Mouse (Mus musculus) midbrain, postnatal 0 days (tissue): ENCODE measurements around the gene Smim11. TPM values are rescaled to one million over a fixed set of nuclear protein-coding genes. Genes with fewer than 3 reads are reported as not detected.

Source experiments
- ATAC-seq: fragments of 200-750 bp; cut with Nextera tagmentation; 2 replicates; pipeline ENCODE4 v1.8.0; 2017; ENCODE audit warnings: moderate number of reproducible peaks, mild to moderate bottlenecking, moderate TSS enrichment, moderate library complexity; ENCODE audit not compliant: low FRiP score
- DNase-seq: peaks from one replicate; pipeline ENCODE4 v3.0.0-alpha.2; 2015; ENCODE audit warnings: low spot score
- H3K27ac ChIP-seq: fragments of 300-500 bp; sonication (generic); 2 replicates; pipeline ENCODE4 v1.5.1; 2014; ENCODE audit warnings: low read depth, mild to moderate bottlenecking, low read length, mixed read lengths
- H3K27me3 ChIP-seq: fragments of 300-500 bp; sonication (generic); 2 replicates; pipeline ENCODE4 v1.6.1; 2014; ENCODE audit warnings: low read length, control low read depth, mixed read lengths; ENCODE audit not compliant: insufficient read depth
- H3K36me3 ChIP-seq: fragments of 300-500 bp; sonication (generic); 2 replicates; pipeline ENCODE4 v1.6.1; 2014; ENCODE audit warnings: low read length, control low read depth, mixed read lengths; ENCODE audit not compliant: insufficient read depth
- H3K4me1 ChIP-seq: fragments of 300-500 bp; sonication (generic); 2 replicates; pipeline ENCODE4 v1.6.1; 2014; ENCODE audit warnings: mild to moderate bottlenecking, control low read depth, antibody characterized with exemption, low read length, mixed read lengths; ENCODE audit not compliant: insufficient read depth
- H3K4me2 ChIP-seq: fragments of 300-500 bp; sonication (generic); 2 replicates; pipeline ENCODE4 v1.6.1; 2014; ENCODE audit warnings: low read depth, mild to moderate bottlenecking, low read length, mixed read lengths; ENCODE audit not compliant: poor library complexity, severe bottlenecking
- H3K4me3 ChIP-seq: fragments of 300-500 bp; sonication (generic); 2 replicates; pipeline ENCODE4 v1.5.1; 2014; ENCODE audit warnings: low read depth, mild to moderate bottlenecking, low read length, moderate library complexity
- H3K9ac ChIP-seq: fragments of 300-500 bp; sonication (generic); replicated peaks from 2 replicates; pipeline ENCODE4 v1.6.1; 2014; ENCODE audit warnings: mild to moderate bottlenecking, low read length, moderate library complexity, mixed read lengths; ENCODE audit not compliant: poor library complexity, severe bottlenecking
- H3K9me3 ChIP-seq: fragments of 300-500 bp; sonication (generic); 2 replicates; pipeline ENCODE4 v1.6.1; 2016; ENCODE audit warnings: low read length, control low read depth
- CTCF ChIP-seq: IDR thresholded peaks from 2 replicates; pipeline ENCODE4 v1.5.1; 2016; ENCODE audit warnings: antibody characterized with exemption, mild to moderate bottlenecking
- WGBS: fragments of 180-500 bp; shearing (Covaris S2); extraction: QIAGEN DNeasy Blood & Tissue Kit; methylation state at CpG from one replicate; pipeline ENCODE4 v1.1.7; 2014; 5-methylcytosine and 5-hydroxymethylcytosine counted together
- polyA plus RNA-seq: library from polyadenylated mRNA; unstranded; fragments of >200 nt; fragmentation: Nextera tagmentation; extraction: Ambion mirVana; gene quantifications from 2 replicates; pipeline ENCODE4 v1.2.1, GENCODE M21; 2015
- total RNA-seq: library from RNA; depleted of rRNA; stranded (reverse); fragments of >200 nt; gene quantifications from 2 replicates; pipeline ENCODE4 v1.2.3, GENCODE M21; 2014

Gene Smim11
- total and polyA plus RNA-seq, 2 experiments from 2014 or later = 30.2 to 41.6 TPM

DNA sequence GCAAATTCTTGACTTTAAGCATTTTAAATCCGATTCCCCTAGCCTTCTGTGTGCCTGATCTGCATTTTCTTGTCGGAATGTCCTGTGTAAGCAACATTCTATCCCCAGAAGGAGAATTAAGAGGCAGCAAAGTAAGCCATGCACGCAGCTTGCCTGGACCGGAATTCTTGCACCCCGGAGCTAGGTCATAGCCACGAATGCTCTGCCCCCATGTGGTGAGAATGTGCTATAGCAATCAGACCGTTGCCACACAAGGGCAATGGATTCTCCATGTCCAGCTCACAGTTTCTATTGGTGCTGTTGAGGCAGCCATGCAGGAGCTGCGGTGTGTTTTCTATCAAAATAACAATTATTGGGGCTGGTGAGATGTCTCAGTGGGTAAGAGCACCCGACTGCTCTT is 35.2 kb downstream of the Smim11 start:
- peak; percentile 95 for TF ChIP-seq CTCF
- Histone ChIP-seq H3K4me1 (no peaks in the 10 kb centered on the region), H3K9me3 (no peaks in the 10 kb centered on the region), H3K27ac (no peak overlapping the region), H3K4me2 (no peak overlapping the region), H3K4me3 (no peak overlapping the region), H3K9ac (no peak overlapping the region), H3K27me3 (no peaks in the 10 kb centered on the region; the same call in 1 of the 2 replicates), H3K36me3 (no peaks in the 10 kb centered on the region)
- ATAC-seq = peak; percentile 47; the same call in 1 of the 2 replicates
- WGBS = 9% methylated on average over 9 of the region's 9 CpGs
- DNase-seq = peak; percentile 85

DNA sequence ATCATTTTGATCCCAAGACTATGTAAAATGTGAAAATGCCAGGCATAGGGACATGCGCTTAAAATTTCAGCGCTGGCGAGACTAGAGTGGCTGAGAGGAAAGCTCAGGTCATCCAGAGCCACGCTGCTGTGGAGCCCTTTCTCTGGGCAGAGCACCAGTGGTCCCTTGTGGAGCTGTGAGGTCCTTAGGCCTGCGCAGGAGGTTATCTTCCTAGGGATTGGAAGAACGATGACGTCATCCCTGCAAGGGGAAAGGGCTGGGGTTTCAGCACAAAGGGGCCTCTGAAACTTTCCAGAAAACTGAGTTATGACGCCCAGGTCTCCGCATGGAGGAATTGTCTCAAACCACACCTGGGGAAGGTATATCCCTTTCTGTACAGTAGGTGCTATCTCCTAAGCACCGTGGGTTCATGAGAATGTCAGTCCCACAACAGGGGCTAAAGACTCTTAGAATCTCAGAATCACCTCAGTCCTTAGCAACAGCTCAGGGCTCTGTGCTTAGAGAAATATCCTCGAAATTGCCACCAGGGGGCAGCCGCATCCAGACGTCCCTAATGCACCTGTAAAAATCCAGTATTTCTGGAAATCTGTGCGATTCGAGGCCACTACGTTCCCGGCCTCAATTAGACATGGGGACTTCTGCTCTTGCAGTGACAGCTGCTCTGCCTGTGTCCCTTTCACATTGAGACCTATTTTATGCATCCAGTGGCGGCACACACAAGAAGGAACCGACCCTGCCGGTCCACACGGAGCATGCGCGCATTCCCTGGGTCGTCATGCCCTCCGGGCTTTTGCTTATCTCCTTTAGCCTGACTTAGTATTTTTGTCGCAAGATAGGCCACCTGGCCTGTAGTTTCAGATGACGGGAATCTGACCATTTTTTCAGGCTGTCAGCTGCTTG is 39.8 kb downstream of the Smim11 start:
- ATAC-seq = peak; percentile 69

DNA sequence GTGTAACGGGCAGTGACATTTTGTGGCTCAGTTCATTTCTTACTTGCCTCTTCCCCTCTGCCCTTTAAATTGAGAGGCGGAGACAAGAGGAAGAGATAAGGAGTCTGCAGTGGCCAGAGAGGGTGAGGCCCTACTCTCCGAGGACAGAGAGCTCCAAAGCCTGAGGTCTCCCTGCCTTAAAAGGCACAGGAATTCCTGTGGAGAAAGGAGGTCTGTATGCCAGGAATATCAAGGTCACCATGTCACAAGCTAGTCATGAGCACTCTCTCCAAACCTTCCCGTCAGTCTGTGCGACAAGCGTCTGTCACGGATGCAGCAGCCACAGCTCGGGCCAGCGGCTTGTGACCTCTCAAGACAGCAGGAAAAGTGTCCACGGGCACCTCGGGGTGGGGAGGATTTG is 44.1 kb downstream of the Smim11 start:
- H3K27me3 ChIP-seq = no peaks in the 10 kb centered on the region; the same call in 1 of the 2 replicates
- WGBS = 67% methylated on average over 11 of the region's 11 CpGs
- no peaks in the 10 kb centered on the region for H3K36me3 ChIP-seq
- H3K4me3 ChIP-seq = no peak overlapping the region
- DNase-seq (no peak), ATAC-seq (no peak)
- H3K4me1 ChIP-seq = no peaks in the 10 kb centered on the region
- H3K4me2 ChIP-seq = no peak overlapping the region
- H3K9me3 ChIP-seq = no peaks in the 10 kb centered on the region
- H3K27ac ChIP-seq = no peak overlapping the region
- H3K9ac ChIP-seq = no peak overlapping the region
- TF ChIP-seq CTCF = no peak

More for the DNA sequence above, 39.8 kb downstream of the Smim11 start:
- TF ChIP-seq CTCF = peak; percentile 93
- Histone ChIP-seq H3K4me2 (peak overlapping the region; percentile 50), H3K9me3 (no peaks in the 10 kb centered on the region), H3K4me1 (no peaks in the 10 kb centered on the region), H3K27ac (no peak overlapping the region), H3K9ac (0 out of 2 replicates have a peak overlapping the region, but pooled peaks have one; percentile 29), H3K36me3 (no peaks in the 10 kb centered on the region), H3K27me3 (no peaks in the 10 kb centered on the region; the same call in 1 of the 2 replicates), H3K4me3 (peak overlapping the region; percentile 12; the same call in 1 of the 2 replicates)
- peak; percentile 92 for DNase-seq
- 26% methylated on average over 27 of the region's 27 CpGs for WGBS

DNA sequence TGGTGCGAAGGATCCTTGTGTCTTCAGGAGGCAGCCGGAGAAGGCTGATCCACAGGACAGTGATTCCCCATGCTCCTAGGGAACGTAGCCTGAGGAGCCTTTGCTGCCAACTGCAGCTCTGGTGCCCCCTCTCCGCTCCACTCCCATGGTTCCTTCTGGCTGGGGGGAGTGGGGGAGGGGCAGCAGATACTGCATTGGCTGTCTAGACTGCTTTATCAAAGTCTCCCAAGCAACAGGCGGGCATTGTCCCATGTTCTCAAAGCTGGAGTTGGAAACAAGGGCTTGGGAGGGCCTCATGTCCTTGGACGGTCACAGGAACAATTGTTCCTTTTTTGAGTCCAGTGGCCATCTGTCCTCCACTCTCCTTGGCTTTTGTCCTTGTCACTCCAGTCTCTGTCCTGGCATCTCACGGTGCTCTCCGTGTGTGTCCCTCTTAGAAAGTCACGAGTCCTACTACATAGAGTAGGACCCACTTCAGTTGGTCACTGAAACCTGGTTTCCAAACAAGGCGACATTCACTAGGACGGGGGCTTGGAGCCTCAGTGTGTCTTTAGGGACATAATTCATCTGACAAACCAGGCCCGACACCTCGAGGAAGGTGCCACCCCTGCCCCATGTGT is 45.3 kb downstream of the Smim11 start:
- 59% methylated on average over 13 of the region's 13 CpGs for WGBS
- no peak for TF ChIP-seq CTCF
- no peak overlapping the region for H3K4me2 ChIP-seq
- no peaks in the 10 kb centered on the region for H3K4me1 ChIP-seq
- H3K9ac ChIP-seq = no peak overlapping the region
- no peaks in the 10 kb centered on the region for H3K9me3 ChIP-seq
- no peaks in the 10 kb centered on the region for H3K36me3 ChIP-seq
- no peak overlapping the region for H3K4me3 ChIP-seq
- H3K27me3 ChIP-seq = no peaks in the 10 kb centered on the region
- peak; percentile 66 for DNase-seq
- no peak overlapping the region for H3K27ac ChIP-seq
- ATAC-seq = 0 out of 2 replicates have a peak, but pooled peaks have one; percentile 41

DNA sequence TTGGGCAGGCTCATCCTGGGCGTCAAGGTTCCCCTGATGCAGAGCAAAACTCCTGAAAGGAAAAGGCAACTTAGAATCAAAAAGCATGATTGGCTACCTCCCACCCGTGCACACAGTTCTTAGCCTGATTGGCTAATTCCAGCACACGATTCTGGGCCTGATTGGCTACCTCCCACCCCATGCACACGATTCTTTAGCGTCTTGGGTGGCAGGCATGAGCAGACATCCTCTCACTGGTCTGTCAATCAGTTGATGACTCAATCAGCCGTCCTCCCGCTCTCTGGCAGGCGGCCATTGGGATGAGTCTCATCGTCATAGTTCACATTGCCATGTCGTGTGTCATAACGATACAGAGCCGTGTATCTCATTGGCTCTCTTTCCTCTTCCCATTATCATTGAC is 47.9 kb downstream of the Smim11 start:
- no peak overlapping the region for H3K4me2 ChIP-seq
- TF ChIP-seq CTCF = no peak
- no peaks in the 10 kb centered on the region for H3K9me3 ChIP-seq
- 58% methylated on average over 12 of the region's 12 CpGs for WGBS
- no peak overlapping the region for H3K9ac ChIP-seq
- DNase-seq = peak; percentile 81
- no peaks in the 10 kb centered on the region for H3K36me3 ChIP-seq
- H3K4me1 ChIP-seq = no peaks in the 10 kb centered on the region
- no peaks in the 10 kb centered on the region for H3K27me3 ChIP-seq
- no peak overlapping the region for H3K4me3 ChIP-seq
- ATAC-seq = peak; percentile 84; the same call in 1 of the 2 replicates
- no peak overlapping the region for H3K27ac ChIP-seq

DNA sequence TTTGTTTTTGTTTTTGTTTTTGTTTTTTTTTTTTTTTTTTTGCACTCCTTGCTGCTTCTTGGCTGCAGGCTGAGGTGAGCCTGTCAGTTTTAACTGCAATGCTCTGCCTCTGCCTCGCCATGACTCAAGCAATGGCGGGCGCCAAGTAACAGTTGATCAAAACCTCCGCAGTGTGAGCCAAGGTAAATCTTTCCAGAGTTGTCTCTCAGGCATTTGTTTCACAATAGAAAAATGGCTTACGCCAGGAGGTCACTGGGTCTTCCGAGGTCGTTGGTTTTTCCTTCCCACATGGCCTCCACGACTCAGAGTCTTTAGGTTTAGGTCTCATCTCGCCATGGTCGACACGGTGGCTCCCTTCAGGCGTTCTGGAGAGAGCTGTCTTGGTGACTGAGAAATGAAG is 52.2 kb downstream of the Smim11 start:
- 90% methylated on average over 12 of the region's 12 CpGs for WGBS
- Histone ChIP-seq H3K27me3 (no peaks in the 10 kb centered on the region), H3K4me2 (no peak overlapping the region), H3K4me1 (no peaks in the 10 kb centered on the region), H3K36me3 (no peaks in the 10 kb centered on the region), H3K27ac (no peak overlapping the region), H3K4me3 (no peak overlapping the region), H3K9ac (no peak overlapping the region), H3K9me3 (no peaks in the 10 kb centered on the region)
- TF ChIP-seq CTCF = no peak
- DNase-seq (no peak), ATAC-seq (no peak)
